Mouse (Mus musculus): Measurements from ENCODE around the gene Bmper. TPM values are rescaled to one million over a fixed set of nuclear protein-coding genes. Genes with fewer than 3 reads are reported as not detected.

Bmper gene
- 1 to 10 TPM; 4.0 to 4.4 TPM for total RNA-seq (2021)
- long read RNA-seq, experiment 1, partial matches to known transcripts, result 0 of 4 reads
- long read RNA-seq, experiment 1, other reads (novel, unspliced or antisense), result 2 of 4 reads
- long read RNA-seq, experiment 2, partial matches to known transcripts, result 0 of 2 reads
- long read RNA-seq, experiment 2, other reads (novel, unspliced or antisense), result 0 of 2 reads

GRCm38 (mm10) chr9:23222841-23223548 is at the start of gene Bmper:
Gene Bmper (plus strand): TSS chr9:23223076.
- intact Hi-C loops (cut with DNase I), result no loop called here

GRCm38 (mm10) chr9:23177476-23177875 is 45.4 kb upstream of the Bmper start:
- TF ChIP-seq CTCF (IDR thresholded peaks at IDR 0.05), result no peak
- DNase-seq, result no peak
- intact Hi-C loops (cut with DNase I), result no loop called here
- Histone ChIP-seq H3K27ac (no peak overlapping the region), H3K4me3 (no peak overlapping the region)

More at GRCm38 (mm10) chr9:23222841-23223548, at the start of gene Bmper:
- DNase-seq, result peak; percentile 84
- peak within 1 kb of the TSS; percentile 88 for H3K4me3 ChIP-seq
- H3K27ac ChIP-seq, result peak within 1 kb of the TSS; percentile 75
- TF ChIP-seq CTCF (IDR thresholded peaks at IDR 0.05), result no peak

GRCm38 (mm10) chr9:23187181-23187580 is 35.7 kb upstream of the Bmper start:
- Histone ChIP-seq H3K27ac (no peak overlapping the region), H3K4me3 (no peak overlapping the region)
- no peak for TF ChIP-seq CTCF (IDR thresholded peaks at IDR 0.05)
- intact Hi-C loops (cut with DNase I), result no loop called here
- no peak for DNase-seq

GRCm38 (mm10) chr9:23188136-23188535 is 34.7 kb upstream of the Bmper start:
- intact Hi-C loops (cut with DNase I), result no loop called here
- no peak for TF ChIP-seq CTCF (IDR thresholded peaks at IDR 0.05)
- DNase-seq, result no peak

GRCm38 (mm10) chr9:23190950-23191349 is 31.9 kb upstream of the Bmper start:
- H3K27ac ChIP-seq, result no peak overlapping the region
- TF ChIP-seq CTCF (IDR thresholded peaks at IDR 0.05), result no peak
- intact Hi-C loops (cut with DNase I), result no loop called here
- DNase-seq, result no peak
- H3K4me3 ChIP-seq, result no peak overlapping the region

More at GRCm38 (mm10) chr9:23188136-23188535, 34.7 kb upstream of the Bmper start:
- H3K27ac ChIP-seq, result no peak overlapping the region
- H3K4me3 ChIP-seq, result no peak overlapping the region

- no peak overlapping the region for H3K27ac ChIP-seq
- intact Hi-C loops (cut with DNase I), result no loop called here
- no peak for TF ChIP-seq CTCF (IDR thresholded peaks at IDR 0.05)
Measured at GRCm38 (mm10) chr9:23191431-23191830, 31.4 kb upstream of the Bmper start.

GRCm38 (mm10) chr9:23192567-23193331 is 30.1 kb upstream of the Bmper start:
- intact Hi-C loops (cut with DNase I), result no loop called here
- no peak for DNase-seq
- TF ChIP-seq CTCF (IDR thresholded peaks at IDR 0.05), result peak; percentile 7; the same call in 1 of the 2 replicates
- Histone ChIP-seq H3K4me3 (no peak overlapping the region), H3K27ac (no peak overlapping the region)

More at GRCm38 (mm10) chr9:23191431-23191830, 31.4 kb upstream of the Bmper start:
- H3K4me3 ChIP-seq, result no peak overlapping the region
- DNase-seq, result no peak

- no peak for TF ChIP-seq CTCF (IDR thresholded peaks at IDR 0.05)
- Histone ChIP-seq H3K27ac (no peak overlapping the region), H3K4me3 (no peak overlapping the region)
- no peak for DNase-seq
- intact Hi-C loops (cut with DNase I), result no loop called here
Measured at GRCm38 (mm10) chr9:23198996-23199395, 23.9 kb upstream of the Bmper start.

- no peak for TF ChIP-seq CTCF (IDR thresholded peaks at IDR 0.05)
- no peak for DNase-seq
- intact Hi-C loops (cut with DNase I), result no loop called here
- no peak overlapping the region for H3K4me3 ChIP-seq
- no peak overlapping the region for H3K27ac ChIP-seq
Measured at GRCm38 (mm10) chr9:23199841-23200240, 23.0 kb upstream of the Bmper start.

GRCm38 (mm10) chr9:23200828-23201227 is 22.0 kb upstream of the Bmper start:
- TF ChIP-seq CTCF (IDR thresholded peaks at IDR 0.05), result no peak
- Histone ChIP-seq H3K4me3 (no peak overlapping the region), H3K27ac (no peak overlapping the region)
- DNase-seq, result no peak
- intact Hi-C loops (cut with DNase I), result no loop called here

- TF ChIP-seq CTCF (IDR thresholded peaks at IDR 0.05), result no peak
- DNase-seq, result no peak
- H3K27ac ChIP-seq, result no peak overlapping the region
- no peak overlapping the region for H3K4me3 ChIP-seq
- intact Hi-C loops (cut with DNase I), result no loop called here
Measured at GRCm38 (mm10) chr9:23202431-23202830, 20.4 kb upstream of the Bmper start.

GRCm38 (mm10) chr9:23204339-23205288 is 18.3 kb upstream of the Bmper start:
- intact Hi-C loops (cut with DNase I), result no loop called here
- Histone ChIP-seq H3K4me3 (no peak overlapping the region), H3K27ac (no peak overlapping the region)
- TF ChIP-seq CTCF (IDR thresholded peaks at IDR 0.05), result no peak
- DNase-seq, result no peak
